Mouse (Mus musculus): ENCODE results near the gene Skap1. TPM values are rescaled to one million over a fixed set of nuclear protein-coding genes. Genes with fewer than 3 reads are reported as not detected.

Gene Skap1
- polyA plus RNA-seq, 1 experiment from 2014 or later: 1.4 TPM

- H3K27ac ChIP-seq (ENCODE audit: low read length): no peak overlapping the region
- no peaks in the 10 kb centered on the region for H3K27me3 ChIP-seq (ENCODE audit: control insufficient read depth, insufficient read depth, low read length)
- H3K9me3 ChIP-seq (replicated peaks; ENCODE audit: control insufficient read depth, low read length): no peaks in the 10 kb centered on the region
- H3K9ac ChIP-seq (ENCODE audit: low read length): no peak overlapping the region
- no peak overlapping the region for H3K4me2 ChIP-seq (ENCODE audit: low read depth, low read length)
- peaks cover 30% of the 10 kb centered on the region for H3K36me3 ChIP-seq (ENCODE audit: control insufficient read depth, insufficient read depth, low read length)
- no peak overlapping the region for H3K4me3 ChIP-seq (replicated peaks; ENCODE audit: low read length)
- no peaks in the 10 kb centered on the region for H3K4me1 ChIP-seq (ENCODE audit: control insufficient read depth, insufficient read depth, low read length)
- ATAC-seq (ENCODE audit: insufficient read depth, low FRiP score): no peak
- 38% methylated on average over 1 of the region's 1 CpGs for WGBS
These were observed 343.7 kb downstream of the Skap1 start for GRCm38 (mm10) chr11:96808066-96808465.

Other genes starting within 250 kb of the Skap1 start
- gene Hoxb9, start 193.1 kb upstream of the Skap1 start, polyA plus RNA-seq (2015; fragmentation: Nextera tagmentation; extraction: Ambion mirVana): 0.14 and 0.16 TPM in 2 replicates
- 0.44 and 1.5 TPM in 2 replicates for gene Hoxb8, start 182.7 kb upstream of the Skap1 start, polyA plus RNA-seq (2015; fragmentation: Nextera tagmentation; extraction: Ambion mirVana)
- 6.3 and 8.3 TPM in 2 replicates for gene Hoxb7, start 178.0 kb upstream of the Skap1 start, polyA plus RNA-seq (2015; fragmentation: Nextera tagmentation; extraction: Ambion mirVana)
- gene Hoxb6, start 172.1 kb upstream of the Skap1 start, polyA plus RNA-seq (2015; fragmentation: Nextera tagmentation; extraction: Ambion mirVana): 5.6 and 8.3 TPM in 2 replicates
- 13.8 TPM in 2 replicates for gene Hoxb5, start 161.3 kb upstream of the Skap1 start, polyA plus RNA-seq (2015; fragmentation: Nextera tagmentation; extraction: Ambion mirVana)
- 2.2 and 2.7 TPM in 2 replicates for gene Hoxb4, start 146.3 kb upstream of the Skap1 start, polyA plus RNA-seq (2015; fragmentation: Nextera tagmentation; extraction: Ambion mirVana)
- 0.99 and 1.5 TPM in 2 replicates for gene Hoxb3, start 141.3 kb upstream of the Skap1 start, polyA plus RNA-seq (2015; fragmentation: Nextera tagmentation; extraction: Ambion mirVana)
- 9.1 and 11.5 TPM in 2 replicates for gene Hoxb2, start 114.1 kb upstream of the Skap1 start, polyA plus RNA-seq (2015; fragmentation: Nextera tagmentation; extraction: Ambion mirVana)
- 0.24 TPM in 1 of 2 replicates, not detected in the other for gene Hoxb1, start 98.8 kb upstream of the Skap1 start, polyA plus RNA-seq (2015; fragmentation: Nextera tagmentation; extraction: Ambion mirVana)

All from stomach, embryonic 16.5 days (tissue).